Mouse (Mus musculus): Measurements from ENCODE around the gene Cxcl2.
A peak's percentile ranks its signal among the peaks of the same experiment; 100 is the strongest.

The Cxcl2 gene

GRCm38 (mm10) chr5:90897429-90897828 lies 6.2 kb upstream of the Cxcl2 start:
- DNase-seq: no peak

GRCm38 (mm10) chr5:90899308-90899707 lies 4.4 kb upstream of the Cxcl2 start:
- no peak for DNase-seq

- DNase-seq: no peak
Measured at GRCm38 (mm10) chr5:90900147-90900546, 3.5 kb upstream of the Cxcl2 start.

GRCm38 (mm10) chr5:90900688-90901087 lies 3.0 kb upstream of the Cxcl2 start:
- no peak for DNase-seq

DNA sequence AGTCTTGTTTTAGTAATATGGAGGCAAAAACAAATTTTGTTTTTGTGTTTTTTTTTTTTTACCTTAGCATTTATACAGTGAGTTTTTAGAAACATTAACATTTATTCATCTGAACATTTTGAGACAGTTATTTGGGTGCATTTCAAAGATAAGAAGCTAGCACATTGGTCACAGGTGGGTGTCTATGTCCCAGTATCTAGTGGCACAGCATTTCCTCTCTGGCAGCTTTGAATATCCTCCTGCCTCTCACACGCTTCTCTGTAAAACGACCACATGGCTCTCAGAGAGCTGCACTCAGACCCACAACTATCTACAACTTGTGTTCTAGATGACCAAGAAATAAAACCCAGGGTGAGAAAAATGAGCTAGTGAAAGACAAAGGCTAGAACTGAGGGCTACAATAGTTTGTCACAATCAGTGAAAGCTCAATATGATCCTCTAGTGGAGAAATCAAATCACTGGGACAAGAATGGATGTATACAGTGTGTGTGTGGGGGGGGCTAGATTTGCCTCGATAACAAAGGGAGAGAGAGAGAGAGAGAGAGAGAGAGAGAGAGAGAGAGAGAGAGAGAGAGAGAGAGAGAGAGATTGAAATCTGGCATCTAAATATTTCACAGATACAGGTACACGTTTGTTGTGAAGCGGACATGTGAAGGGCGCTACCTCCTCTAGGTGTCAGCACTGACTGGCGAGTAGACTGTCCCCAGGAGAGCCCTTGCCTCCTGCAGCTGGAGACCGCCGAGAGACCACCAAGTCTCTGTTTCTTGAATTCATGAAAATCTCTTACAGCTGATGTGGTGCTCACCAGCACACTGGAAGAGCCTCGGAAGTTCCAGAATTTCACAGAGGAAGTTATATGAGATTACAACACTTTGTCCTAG lies 1.1 kb upstream of the Cxcl2 start:
- no peak for DNase-seq

- DNase-seq: peak in 1 of 2 experiments; percentile 62
Measured at GRCm38 (mm10) chr5:90908983-90909382, 5.3 kb downstream of the Cxcl2 start.

GRCm38 (mm10) chr5:90919495-90919894 lies 15.8 kb downstream of the Cxcl2 start:
- no peak for DNase-seq

- DNase-seq: no peak
Measured at GRCm38 (mm10) chr5:90922958-90923357, 19.3 kb downstream of the Cxcl2 start.

GRCm38 (mm10) chr5:90930546-90930945 lies 26.9 kb downstream of the Cxcl2 start:
- DNase-seq: no peak

DNA sequence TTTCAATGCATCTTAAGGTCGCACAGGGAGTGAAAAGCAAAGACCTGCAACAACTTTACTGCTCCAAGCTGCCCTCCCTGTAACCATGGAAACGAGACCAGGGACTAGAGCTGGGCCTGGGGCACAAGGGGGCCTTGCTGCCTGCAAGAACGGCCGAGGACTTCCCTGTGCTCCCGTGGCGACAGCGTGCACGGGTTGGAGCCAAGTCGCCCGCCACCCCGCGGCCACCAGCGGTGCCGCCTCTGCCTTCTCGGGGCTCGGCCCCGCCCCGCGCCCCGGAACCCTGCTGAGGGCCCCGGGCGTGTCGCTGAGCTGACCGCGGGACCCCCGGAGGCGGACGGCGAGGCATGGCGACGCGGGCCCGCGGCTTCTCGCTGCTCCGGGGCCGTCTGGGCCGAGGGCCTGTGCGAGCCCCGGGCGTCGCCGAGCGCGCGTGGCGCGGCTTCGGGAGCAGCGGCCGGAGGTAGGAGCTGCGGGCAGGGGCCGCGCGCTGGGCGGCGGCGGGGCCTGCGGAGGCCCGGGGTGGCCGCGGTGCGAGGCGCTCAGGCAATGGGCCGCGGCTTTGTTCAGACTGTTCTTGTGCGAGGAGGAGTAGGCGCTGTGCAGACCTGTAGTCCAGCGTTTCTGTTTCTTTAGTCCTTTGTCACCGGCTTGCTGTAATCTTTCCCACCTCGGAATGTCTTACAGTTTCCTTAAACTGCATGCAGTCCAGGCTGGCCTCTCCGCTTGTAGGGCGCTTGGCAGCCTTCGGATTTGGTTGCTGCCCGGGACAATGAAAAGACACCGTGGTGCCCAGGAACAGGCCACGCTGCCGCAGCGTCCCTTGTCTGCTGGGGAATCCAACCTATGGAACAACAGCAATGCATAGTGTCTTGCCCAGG lies 27.5 kb downstream of the Cxcl2 start, which contains the start of gene Mthfd2l:
TSS of gene Mthfd2l (plus strand) at position 147 of the 881 bp plus-strand sequence.
- peak; percentile 65 to 80 for DNase-seq

DNA sequence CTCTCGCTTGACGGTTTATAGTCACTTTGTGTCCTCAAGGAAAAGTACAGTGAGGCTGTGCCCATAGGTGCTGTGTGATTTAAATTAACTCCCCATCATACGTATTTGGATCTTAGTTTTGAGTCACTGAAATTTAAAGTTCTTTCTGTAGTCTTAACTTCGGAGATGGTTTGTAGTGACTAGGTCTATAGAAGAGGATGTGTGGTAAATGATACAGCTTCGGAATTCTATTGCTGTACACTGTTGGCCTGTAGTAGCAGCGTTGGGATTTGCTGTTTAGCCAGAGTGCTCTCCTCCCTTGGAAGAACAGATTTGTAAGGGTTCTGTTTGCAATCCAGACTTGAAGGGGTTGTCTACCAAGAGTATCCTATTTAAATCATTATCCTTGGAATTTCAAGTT lies 28.2 kb downstream of the Cxcl2 start:
- no peak for DNase-seq

- no peak for DNase-seq
Measured at GRCm38 (mm10) chr5:90936706-90937105, 33.0 kb downstream of the Cxcl2 start.

DNA sequence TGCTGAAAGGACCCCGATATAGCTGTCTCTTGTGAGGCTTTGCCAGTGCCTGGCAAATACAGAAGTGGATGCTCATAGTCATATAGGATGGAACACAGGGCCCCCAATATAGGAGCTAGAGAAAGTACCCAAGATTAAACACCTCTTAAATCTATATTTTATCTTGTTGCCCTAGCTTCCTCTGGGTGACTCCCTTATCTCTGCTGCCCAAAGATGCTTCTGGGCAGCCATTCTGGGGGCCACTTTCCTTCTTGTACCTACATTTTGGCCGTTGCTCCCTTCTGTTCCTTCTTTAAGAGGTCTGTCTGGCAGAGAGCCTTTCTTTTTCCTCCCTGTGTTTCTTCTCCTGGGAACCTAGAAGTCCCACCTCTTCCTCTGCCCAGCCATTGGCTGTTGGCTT lies 41.8 kb downstream of the Cxcl2 start:
- DNase-seq: no peak

GRCm38 (mm10) chr5:90949499-90949898 lies 45.8 kb downstream of the Cxcl2 start:
- DNase-seq: no peak

DNA sequence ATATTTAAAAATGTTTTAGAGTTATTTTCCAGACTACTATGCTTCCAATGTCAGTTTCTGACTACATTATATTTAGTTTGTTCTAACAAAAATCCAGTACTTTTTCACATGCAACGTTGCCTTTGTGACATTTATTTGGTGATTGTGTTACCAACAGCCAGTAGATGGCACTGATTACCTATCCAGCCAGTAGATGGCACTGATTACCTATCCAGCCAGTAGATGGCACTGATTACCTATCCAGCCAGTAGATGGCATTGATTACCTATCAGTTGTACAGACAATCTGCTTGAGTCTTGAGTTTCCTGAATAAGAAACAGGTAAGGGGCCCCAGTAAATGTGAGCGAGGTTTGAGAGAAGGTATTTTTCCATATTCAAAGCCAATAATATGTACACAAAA lies 47.8 kb downstream of the Cxcl2 start:
- DNase-seq: peak in 1 of 2 experiments; percentile 19

DNA sequence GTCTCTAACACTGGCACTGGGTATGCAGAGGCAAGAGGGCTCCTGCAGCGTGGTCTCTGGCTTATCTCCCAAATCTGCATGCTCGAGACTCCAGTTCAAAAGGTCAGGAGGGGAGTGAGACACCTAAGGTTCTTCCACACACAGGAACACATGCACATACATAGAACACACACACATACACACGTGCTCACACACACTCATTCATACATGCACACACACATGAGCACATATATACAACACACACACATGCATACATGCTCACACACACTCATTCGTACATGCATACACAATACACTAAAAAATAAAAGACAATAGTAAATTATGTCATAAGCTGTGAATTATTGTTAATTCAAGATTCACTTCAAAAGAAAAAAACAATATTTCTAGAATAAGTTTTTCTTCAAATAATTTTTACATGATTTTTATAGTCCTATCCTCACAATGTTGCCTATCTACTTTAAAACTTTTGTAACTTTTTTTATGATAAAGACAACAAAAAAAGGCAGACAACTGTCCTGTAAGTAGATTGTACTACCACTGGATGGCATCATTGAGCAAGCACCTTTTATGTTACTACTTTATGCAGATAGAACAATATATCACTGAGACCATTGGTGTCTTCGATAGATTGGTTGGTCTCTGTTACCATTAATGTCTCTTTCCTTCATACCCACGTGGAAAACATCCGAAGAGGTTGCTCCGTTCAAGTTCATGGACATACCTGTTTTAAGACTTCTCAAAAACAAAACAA lies 49.2 kb downstream of the Cxcl2 start:
- no peak for DNase-seq
